Mouse (Mus musculus): Measurements from ENCODE around the gene Fam166a. TPM values are rescaled to one million over a fixed set of nuclear protein-coding genes. Genes with fewer than 3 reads are reported as not detected.
A peak's percentile ranks its signal among the peaks of the same experiment; 100 is the strongest.

Gene Fam166a
- polyA plus RNA-seq, 1 experiment from 2014 or later: 0.62 TPM

GRCm38 (mm10) chr2:25211121-25211670 is 7.3 kb upstream of the Fam166a start, which contains the start of gene Nelfb:
Gene Nelfb (minus strand): TSS chr2:25211489.
- WGBS: under 1% methylated on average over 44 of the region's 44 CpGs
- H3K9me3 ChIP-seq (replicated peaks): no peaks in the 10 kb centered on the region
- peak within 1 kb of the TSS; percentile 97 for H3K27ac ChIP-seq (replicated peaks)
- peaks cover 36% of the 10 kb centered on the region for H3K36me3 ChIP-seq
- peaks cover 28% of the 10 kb centered on the region for H3K4me1 ChIP-seq
- H3K4me3 ChIP-seq: peak within 1 kb of the TSS; percentile 81
- peak; percentile 94 for DNase-seq (ENCODE audit: low spot score)
- H3K27me3 ChIP-seq (ENCODE audit: low read depth, poor library complexity, severe bottlenecking): peaks cover 22% of the 10 kb centered on the region

- Histone ChIP-seq H3K9me3 (replicated peaks) (no peaks in the 10 kb centered on the region), H3K36me3 (peaks cover 15% of the 10 kb centered on the region), H3K4me3 (no peak overlapping the region), H3K27me3 (ENCODE audit: low read depth, poor library complexity, severe bottlenecking) (peaks cover 22% of the 10 kb centered on the region), H3K4me1 (peaks cover 29% of the 10 kb centered on the region), H3K27ac (replicated peaks) (no peak overlapping the region)
- 68% methylated on average over 23 of the region's 23 CpGs for WGBS
- no peak for DNase-seq (ENCODE audit: low spot score)
Measured at GRCm38 (mm10) chr2:25213266-25213865, 5.2 kb upstream of the Fam166a start.

- 78% methylated on average over 3 of the region's 3 CpGs for WGBS
- Histone ChIP-seq H3K4me1 (peaks cover 28% of the 10 kb centered on the region), H3K27ac (replicated peaks) (no peak within 1 kb of the TSS), H3K27me3 (ENCODE audit: low read depth, poor library complexity, severe bottlenecking) (peaks cover 22% of the 10 kb centered on the region), H3K4me3 (no peak within 1 kb of the TSS), H3K9me3 (replicated peaks) (no peaks in the 10 kb centered on the region), H3K36me3 (peaks cover 6% of the 10 kb centered on the region)
- DNase-seq (ENCODE audit: low spot score): no peak
Measured at GRCm38 (mm10) chr2:25214444-25214843, 4.1 kb upstream of the Fam166a start, which contains the start of gene Stpg3. Gene Stpg3 (minus strand): TSS chr2:25214637.

- Histone ChIP-seq H3K4me1 (peaks cover 13% of the 10 kb centered on the region), H3K36me3 (peaks cover 14% of the 10 kb centered on the region), H3K4me3 (no peak overlapping the region), H3K27me3 (ENCODE audit: low read depth, poor library complexity, severe bottlenecking) (peaks cover 16% of the 10 kb centered on the region), H3K9me3 (replicated peaks) (no peaks in the 10 kb centered on the region), H3K27ac (replicated peaks) (no peak overlapping the region)
- 74% methylated on average over 2 of the region's 2 CpGs for WGBS
- DNase-seq (ENCODE audit: low spot score): no peak
Measured at GRCm38 (mm10) chr2:25217666-25218065, 879 bp upstream of the Fam166a start.

- Histone ChIP-seq H3K4me3 (no peak overlapping the region), H3K36me3 (peaks cover 27% of the 10 kb centered on the region), H3K27ac (replicated peaks) (no peak overlapping the region), H3K4me1 (peaks cover 33% of the 10 kb centered on the region), H3K27me3 (ENCODE audit: low read depth, poor library complexity, severe bottlenecking) (no peaks in the 10 kb centered on the region), H3K9me3 (replicated peaks) (no peaks in the 10 kb centered on the region)
- DNase-seq (ENCODE audit: low spot score): no peak
- 72% methylated on average over 5 of the region's 5 CpGs for WGBS
Measured at GRCm38 (mm10) chr2:25221331-25221772, 2.8 kb downstream of the Fam166a start.

- peaks cover 34% of the 10 kb centered on the region for H3K4me1 ChIP-seq
- 3% methylated on average over 53 of the region's 53 CpGs for WGBS
- no peaks in the 10 kb centered on the region for H3K27me3 ChIP-seq (ENCODE audit: low read depth, poor library complexity, severe bottlenecking)
- peaks cover 27% of the 10 kb centered on the region for H3K36me3 ChIP-seq
- DNase-seq (ENCODE audit: low spot score): no peak
- peak overlapping the region; percentile 89 for H3K4me3 ChIP-seq
- no peaks in the 10 kb centered on the region for H3K9me3 ChIP-seq (replicated peaks)
- H3K27ac ChIP-seq (replicated peaks): peak overlapping the region; percentile 96
Measured at GRCm38 (mm10) chr2:25223681-25224491, 5.3 kb downstream of the Fam166a start.

GRCm38 (mm10) chr2:25224492-25224765 is 5.9 kb downstream of the Fam166a start, which contains the start of gene Tubb4b:
Gene Tubb4b (minus strand): TSS chr2:25224702.
- Histone ChIP-seq H3K27ac (replicated peaks) (peak within 1 kb of the TSS; percentile 96), H3K27me3 (ENCODE audit: low read depth, poor library complexity, severe bottlenecking) (no peaks in the 10 kb centered on the region), H3K4me3 (peak within 1 kb of the TSS; percentile 89), H3K4me1 (peaks cover 37% of the 10 kb centered on the region), H3K36me3 (peaks cover 27% of the 10 kb centered on the region), H3K9me3 (replicated peaks) (no peaks in the 10 kb centered on the region)
- no peak for DNase-seq (ENCODE audit: low spot score)
- 0% methylated on average over 17 of the region's 17 CpGs for WGBS

- WGBS: 2% methylated on average over 41 of the region's 41 CpGs
- peaks cover 37% of the 10 kb centered on the region for H3K4me1 ChIP-seq
Measured at GRCm38 (mm10) chr2:25224766-25225752, 6.5 kb downstream of the Fam166a start.

GRCm38 (mm10) chr2:25225811-25226379 is 7.3 kb downstream of the Fam166a start:
- H3K27ac ChIP-seq (replicated peaks): peak overlapping the region; percentile 96
- 0 out of 2 replicates have a peak, but pooled peaks cover 7% of the 10 kb centered on the region for H3K27me3 ChIP-seq (ENCODE audit: low read depth, poor library complexity, severe bottlenecking)
- DNase-seq (ENCODE audit: low spot score): no peak
- peaks cover 27% of the 10 kb centered on the region for H3K36me3 ChIP-seq
- H3K4me1 ChIP-seq: peaks cover 37% of the 10 kb centered on the region
- H3K9me3 ChIP-seq (replicated peaks): no peaks in the 10 kb centered on the region
- peak overlapping the region; percentile 89 for H3K4me3 ChIP-seq
- 78% methylated on average over 8 of the region's 8 CpGs for WGBS

More at GRCm38 (mm10) chr2:25224766-25225752, 6.5 kb downstream of the Fam166a start:
- Histone ChIP-seq H3K27me3 (ENCODE audit: low read depth, poor library complexity, severe bottlenecking) (no peaks in the 10 kb centered on the region), H3K9me3 (replicated peaks) (no peaks in the 10 kb centered on the region), H3K36me3 (peaks cover 27% of the 10 kb centered on the region), H3K27ac (replicated peaks) (peak overlapping the region; percentile 96), H3K4me3 (peak overlapping the region; percentile 89)
- peak; percentile 98 for DNase-seq (ENCODE audit: low spot score)

- Histone ChIP-seq H3K4me3 (no peak overlapping the region), H3K9me3 (replicated peaks) (no peaks in the 10 kb centered on the region), H3K27ac (replicated peaks) (0 out of 2 replicates have a peak overlapping the region, but pooled peaks have one; percentile 25), H3K27me3 (ENCODE audit: low read depth, poor library complexity, severe bottlenecking) (0 out of 2 replicates have a peak, but pooled peaks cover 16% of the 10 kb centered on the region), H3K36me3 (peaks cover 18% of the 10 kb centered on the region), H3K4me1 (peaks cover 33% of the 10 kb centered on the region)
- no peak for DNase-seq (ENCODE audit: low spot score)
- WGBS: 86% methylated on average over 5 of the region's 5 CpGs
Measured at GRCm38 (mm10) chr2:25226864-25227263, 8.3 kb downstream of the Fam166a start.

GRCm38 (mm10) chr2:25227406-25227805 is 8.9 kb downstream of the Fam166a start:
- H3K36me3 ChIP-seq: peaks cover 13% of the 10 kb centered on the region
- H3K9me3 ChIP-seq (replicated peaks): no peaks in the 10 kb centered on the region
- 0 out of 2 replicates have a peak, but pooled peaks cover 16% of the 10 kb centered on the region for H3K27me3 ChIP-seq (ENCODE audit: low read depth, poor library complexity, severe bottlenecking)
- no peak overlapping the region for H3K4me3 ChIP-seq
- no peak for DNase-seq (ENCODE audit: low spot score)
- H3K27ac ChIP-seq (replicated peaks): no peak overlapping the region
- H3K4me1 ChIP-seq: peaks cover 31% of the 10 kb centered on the region
- WGBS: 98% methylated on average over 4 of the region's 4 CpGs

All from midbrain, embryonic 10.5 days (tissue).